Mouse (Mus musculus): ENCODE measurements at regions not wholly inside any gene's neighbourhood (a gene's known extent, or its start where the extent isn't known, plus 50 kb on each side); places are given as distances from the start of the nearest gene placed in this dataset.
A peak's percentile ranks its signal among the peaks of the same experiment; 100 is the strongest.

- no peak for DNase-seq
- intact Hi-C loops (cut with DNase I; ENCODE audit: low total_unique reads): no loop called here
Measured at GRCm38 (mm10) chr1:56210712-56211371, 426.4 kb downstream of the Hsfy2 start.

- DNase-seq: no peak
- intact Hi-C loops (cut with DNase I; ENCODE audit: low total_unique reads): no loop called here
Measured at GRCm38 (mm10) chr1:56206615-56207267, 430.5 kb downstream of the Hsfy2 start.

- no peak for DNase-seq
- intact Hi-C loops (cut with DNase I; ENCODE audit: low total_unique reads): no loop called here
Measured at GRCm38 (mm10) chr1:56195224-56195623, 442.0 kb downstream of the Hsfy2 start.

- DNase-seq: no peak
- intact Hi-C loops (cut with DNase I; ENCODE audit: low total_unique reads): no loop called here
Measured at GRCm38 (mm10) chr1:56183503-56184198, 453.6 kb downstream of the Hsfy2 start.

GRCm38 (mm10) chr1:56179206-56179985 is 457.8 kb downstream of the Hsfy2 start:
- no peak for DNase-seq
- intact Hi-C loops (cut with DNase I; ENCODE audit: low total_unique reads): no loop called here

GRCm38 (mm10) chr1:56171157-56171556 is 466.1 kb downstream of the Hsfy2 start:
- DNase-seq: no peak
- intact Hi-C loops (cut with DNase I; ENCODE audit: low total_unique reads): no loop called here

- DNase-seq: no peak
- intact Hi-C loops (cut with DNase I; ENCODE audit: low total_unique reads): no loop called here
Measured at GRCm38 (mm10) chr1:56168712-56169111, 468.5 kb downstream of the Hsfy2 start.

GRCm38 (mm10) chr1:56168063-56168462 is 469.2 kb downstream of the Hsfy2 start:
- intact Hi-C loops (cut with DNase I; ENCODE audit: low total_unique reads): no loop called here
- no peak for DNase-seq

GRCm38 (mm10) chr1:56165228-56165627 is 472.0 kb downstream of the Hsfy2 start:
- DNase-seq: no peak

GRCm38 (mm10) chr1:56164366-56164765 is 472.9 kb downstream of the Hsfy2 start:
- intact Hi-C loops (cut with DNase I; ENCODE audit: low total_unique reads): no loop called here

More at GRCm38 (mm10) chr1:56165228-56165627, 472.0 kb downstream of the Hsfy2 start:
- intact Hi-C loops (cut with DNase I; ENCODE audit: low total_unique reads): no loop called here

GRCm38 (mm10) chr1:56130951-56131350 is 506.3 kb downstream of the Hsfy2 start:
- intact Hi-C loops (cut with DNase I; ENCODE audit: low total_unique reads): no loop called here
- DNase-seq: no peak

More at GRCm38 (mm10) chr1:56164366-56164765, 472.9 kb downstream of the Hsfy2 start:
- no peak for DNase-seq

GRCm38 (mm10) chr1:56089254-56089834 is 547.9 kb downstream of the Hsfy2 start:
- intact Hi-C loops (cut with DNase I; ENCODE audit: low total_unique reads): no loop called here
- peak; percentile 70 for DNase-seq

- intact Hi-C loops (cut with DNase I; ENCODE audit: low total_unique reads): no loop called here
- no peak for DNase-seq
Measured at GRCm38 (mm10) chr1:56088357-56088756, 548.9 kb downstream of the Hsfy2 start.

- intact Hi-C loops (cut with DNase I; ENCODE audit: low total_unique reads): no loop called here
- DNase-seq: no peak
Measured at GRCm38 (mm10) chr1:56076757-56077156, 560.5 kb downstream of the Hsfy2 start.

GRCm38 (mm10) chr1:56072255-56072654 is 565.0 kb downstream of the Hsfy2 start:
- DNase-seq: no peak
- intact Hi-C loops (cut with DNase I; ENCODE audit: low total_unique reads): no loop called here

GRCm38 (mm10) chr1:56063474-56063873 is 573.8 kb downstream of the Hsfy2 start:
- intact Hi-C loops (cut with DNase I; ENCODE audit: low total_unique reads): no loop called here
- DNase-seq: no peak
